Mouse (Mus musculus) forebrain, embryonic 16.5 days (tissue): ENCODE results near the gene Pogk. TPM values are rescaled to one million over a fixed set of nuclear protein-coding genes. Genes with fewer than 3 reads are reported as not detected.

Source experiments
- ATAC-seq: fragments of 200-750 bp; cut with Nextera tagmentation; 2 replicates; pipeline ENCODE4 v1.8.0; 2017; ENCODE audit warnings: mild to moderate bottlenecking, moderate library complexity
- H3K27ac ChIP-seq: fragments of 300-500 bp; sonication (generic); 2 replicates; pipeline ENCODE4 v1.5.1; 2014; ENCODE audit warnings: low read length, control low read depth
- H3K27me3 ChIP-seq: fragments of 300-500 bp; sonication (generic); replicated peaks from 2 replicates; pipeline ENCODE4 v1.6.1; 2014; ENCODE audit warnings: low read length; ENCODE audit not compliant: control insufficient read depth, insufficient read depth
- H3K36me3 ChIP-seq: fragments of 300-500 bp; sonication (generic); 2 replicates; pipeline ENCODE4 v1.6.1; 2014; ENCODE audit not compliant: control insufficient read depth, insufficient read depth
- H3K4me1 ChIP-seq: fragments of 300-500 bp; sonication (generic); replicated peaks from 2 replicates; pipeline ENCODE4 v1.6.1; 2014; ENCODE audit warnings: low read length; ENCODE audit not compliant: control insufficient read depth, insufficient read depth
- H3K4me2 ChIP-seq: fragments of 300-500 bp; sonication (generic); 2 replicates; pipeline ENCODE4 v1.6.1; 2014; ENCODE audit warnings: mild to moderate bottlenecking, low read length, control low read depth
- H3K4me3 ChIP-seq: fragments of 300-500 bp; sonication (generic); replicated peaks from 2 replicates; pipeline ENCODE4 v1.5.1; 2014; ENCODE audit warnings: mild to moderate bottlenecking, low read length, control low read depth
- H3K9ac ChIP-seq: fragments of 300-500 bp; sonication (generic); replicated peaks from 2 replicates; pipeline ENCODE4 v1.6.1; 2014; ENCODE audit warnings: low read depth, low read length, control low read depth
- H3K9me3 ChIP-seq: fragments of 300-500 bp; sonication (generic); 2 replicates; pipeline ENCODE4 v1.6.1; 2016; ENCODE audit warnings: low read length; ENCODE audit not compliant: control insufficient read depth
- WGBS: fragments of 180-500 bp; shearing (Covaris S2); extraction: QIAGEN DNeasy Blood & Tissue Kit; methylation state at CpG from one replicate; pipeline ENCODE4 v1.1.7; 2014; 5-methylcytosine and 5-hydroxymethylcytosine counted together
- polyA plus RNA-seq: library from polyadenylated mRNA; unstranded; fragments of >200 nt; fragmentation: Nextera tagmentation; extraction: Ambion mirVana; gene quantifications from 2 replicates; pipeline ENCODE4 v1.2.1, GENCODE M21; 2015

Gene Pogk
- polyA plus RNA-seq, 1 experiment from 2014 or later, result 45.3 TPM

DNA sequence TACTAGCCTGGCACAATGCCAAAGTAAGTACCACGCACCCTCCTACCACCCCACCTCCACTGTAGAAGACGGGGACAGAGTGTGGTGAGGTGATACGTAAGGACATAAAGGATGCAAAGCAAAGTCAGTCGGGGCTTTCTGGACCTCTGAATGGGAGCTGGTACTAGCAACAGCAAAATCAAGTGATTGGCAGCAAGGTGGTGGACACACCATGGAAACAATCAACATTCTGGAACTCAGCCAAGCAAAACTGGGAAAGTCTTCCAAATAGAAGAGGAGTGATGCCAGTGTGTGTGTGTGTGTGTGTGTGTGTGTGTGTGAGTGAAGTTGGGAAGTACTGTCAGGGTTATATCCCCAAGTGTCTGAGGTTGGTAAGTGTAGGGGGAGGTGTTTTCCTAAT is 7.7 kb downstream of the Pogk start:
- no peaks in the 10 kb centered on the region for H3K9me3 ChIP-seq
- no peak overlapping the region for H3K4me2 ChIP-seq
- H3K4me1 ChIP-seq, result peaks cover 6% of the 10 kb centered on the region
- no peak overlapping the region for H3K27ac ChIP-seq
- 39% methylated on average over 4 of the region's 4 CpGs for WGBS
- H3K27me3 ChIP-seq, result no peaks in the 10 kb centered on the region
- 0 out of 2 replicates have a peak, but pooled peaks have one; percentile 37 for ATAC-seq
- peaks cover 50% of the 10 kb centered on the region for H3K36me3 ChIP-seq
- H3K4me3 ChIP-seq, result no peak overlapping the region
- no peak overlapping the region for H3K9ac ChIP-seq

DNA sequence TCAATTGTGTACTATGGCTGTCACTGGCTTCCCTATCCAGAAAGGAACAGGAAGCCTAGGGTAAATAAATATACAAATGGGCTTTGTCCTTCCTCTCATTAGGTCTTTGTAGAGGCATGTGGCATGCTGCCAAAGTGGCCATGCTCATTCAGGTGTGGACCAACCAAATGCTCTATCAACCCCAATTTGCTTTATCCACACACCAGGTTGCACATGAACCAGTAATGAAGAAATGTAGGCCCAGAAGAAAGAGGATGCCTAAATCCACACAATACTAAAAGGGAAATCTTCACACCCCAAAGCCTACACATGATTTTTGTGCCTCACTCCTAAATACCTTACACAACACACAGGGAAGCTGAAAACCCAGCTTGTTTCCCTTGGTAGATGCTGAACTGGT is 8.2 kb downstream of the Pogk start:
- no peak overlapping the region for H3K27ac ChIP-seq
- H3K4me3 ChIP-seq, result no peak overlapping the region
- no peaks in the 10 kb centered on the region for H3K9me3 ChIP-seq
- H3K9ac ChIP-seq, result no peak overlapping the region
- peaks cover 49% of the 10 kb centered on the region for H3K36me3 ChIP-seq
- no peak; the same call in 1 of the 2 replicates for ATAC-seq
- no peaks in the 10 kb centered on the region for H3K27me3 ChIP-seq
- peaks cover 5% of the 10 kb centered on the region; the same call in 1 of the 2 replicates for H3K4me1 ChIP-seq
- H3K4me2 ChIP-seq, result no peak overlapping the region

DNA sequence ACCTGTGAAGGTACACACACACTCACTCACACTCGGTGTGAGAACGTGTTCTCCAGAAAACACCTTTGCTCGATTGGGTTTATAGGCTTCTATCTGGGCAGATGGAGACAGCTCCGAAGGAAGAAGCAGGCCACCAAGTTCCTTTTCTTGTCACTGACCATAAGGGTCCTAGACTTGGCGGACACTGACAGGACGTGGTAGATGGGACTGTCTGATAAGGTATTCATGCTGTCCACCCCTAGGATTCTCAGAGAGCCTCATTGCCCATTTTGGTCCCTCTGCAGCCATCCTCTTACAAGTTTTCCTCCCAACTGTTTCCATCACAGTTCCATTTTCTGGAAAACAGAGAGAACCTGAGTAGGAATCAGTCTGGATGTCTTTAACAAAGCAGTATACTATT is 13.3 kb downstream of the Pogk start:
- no peaks in the 10 kb centered on the region for H3K9me3 ChIP-seq
- no peak overlapping the region for H3K9ac ChIP-seq
- 90% methylated on average over 6 of the region's 6 CpGs for WGBS
- H3K27ac ChIP-seq, result no peak overlapping the region
- ATAC-seq, result no peak
- H3K4me1 ChIP-seq, result no peaks in the 10 kb centered on the region
- no peak overlapping the region for H3K4me3 ChIP-seq
- no peak overlapping the region for H3K4me2 ChIP-seq
- peaks cover 54% of the 10 kb centered on the region for H3K36me3 ChIP-seq
- H3K27me3 ChIP-seq, result no peaks in the 10 kb centered on the region

DNA sequence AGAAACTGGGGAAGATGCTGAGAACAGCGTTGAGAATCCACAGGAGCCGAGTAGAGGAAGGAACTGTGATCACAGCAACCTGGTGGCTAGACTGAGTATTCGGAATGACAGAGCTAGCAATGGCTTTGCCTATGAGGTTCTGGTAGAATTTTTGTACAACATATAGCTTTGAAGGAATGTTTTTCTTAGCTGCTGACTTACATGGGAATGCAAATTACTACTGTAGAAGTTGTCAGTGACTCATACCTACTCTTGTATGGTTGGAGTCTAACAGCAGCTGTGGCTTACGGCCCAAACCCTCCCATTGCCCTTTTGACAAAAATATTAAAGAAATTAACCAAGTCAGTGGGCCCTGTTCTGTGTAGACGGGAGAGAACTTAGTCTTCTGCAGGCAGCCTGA is 14.0 kb downstream of the Pogk start:
- H3K9ac ChIP-seq, result no peak overlapping the region

DNA sequence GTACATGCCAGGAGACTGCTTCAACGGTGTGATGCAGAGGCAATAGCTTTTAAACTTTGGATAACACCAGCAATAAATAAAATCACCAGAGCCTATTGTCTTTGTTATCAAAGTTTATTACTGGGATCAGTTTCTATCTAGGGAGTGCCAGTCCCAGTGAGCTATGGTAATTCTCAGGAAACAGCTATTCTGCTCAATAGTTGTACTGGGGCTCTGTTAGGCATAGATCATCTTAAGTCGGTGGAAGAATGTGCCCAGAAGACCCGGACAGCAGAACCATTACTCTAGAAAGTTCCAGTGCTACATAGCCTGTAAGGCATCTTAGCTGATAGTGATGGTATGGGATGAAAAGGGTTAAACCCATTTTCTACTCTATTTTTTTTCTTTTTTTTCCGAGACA is 14.9 kb downstream of the Pogk start:
- Histone ChIP-seq H3K4me1 (no peaks in the 10 kb centered on the region), H3K9ac (no peak overlapping the region), H3K4me2 (no peak overlapping the region), H3K4me3 (no peak overlapping the region), H3K27ac (no peak overlapping the region), H3K36me3 (peaks cover 42% of the 10 kb centered on the region), H3K27me3 (no peaks in the 10 kb centered on the region), H3K9me3 (no peaks in the 10 kb centered on the region)
- WGBS, result 74% methylated on average over 4 of the region's 4 CpGs
- ATAC-seq, result no peak

More for the DNA sequence above, 14.0 kb downstream of the Pogk start:
- 92% methylated on average over 5 of the region's 5 CpGs for WGBS
- no peaks in the 10 kb centered on the region for H3K27me3 ChIP-seq
- H3K27ac ChIP-seq, result no peak overlapping the region
- H3K9me3 ChIP-seq, result no peaks in the 10 kb centered on the region
- no peak overlapping the region for H3K4me3 ChIP-seq
- no peak for ATAC-seq
- H3K4me2 ChIP-seq, result no peak overlapping the region
- H3K4me1 ChIP-seq, result no peaks in the 10 kb centered on the region
- H3K36me3 ChIP-seq, result peaks cover 49% of the 10 kb centered on the region

DNA sequence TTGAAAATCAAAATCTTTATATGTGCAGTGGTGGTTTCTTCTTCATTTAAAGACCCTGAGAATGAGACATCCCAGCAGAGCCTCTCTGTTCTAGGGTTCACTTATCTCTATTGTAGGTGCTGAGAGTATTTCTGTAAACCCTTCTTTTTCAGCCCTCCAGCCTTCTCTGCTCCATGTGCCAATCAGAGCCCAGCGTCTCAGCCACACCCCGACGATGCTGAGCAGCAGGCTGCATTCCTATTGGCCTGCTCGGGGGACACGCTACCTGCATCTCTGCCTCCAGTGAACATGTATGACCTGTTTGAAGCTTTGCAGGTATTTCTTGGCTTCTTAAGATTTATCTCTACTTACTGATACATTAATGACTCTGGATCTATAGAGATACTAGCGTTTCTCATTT is 18.0 kb downstream of the Pogk start:
- no peak overlapping the region for H3K27ac ChIP-seq
- H3K4me1 ChIP-seq, result no peaks in the 10 kb centered on the region
- H3K36me3 ChIP-seq, result peaks cover 38% of the 10 kb centered on the region
- H3K4me2 ChIP-seq, result no peak overlapping the region
- no peaks in the 10 kb centered on the region for H3K27me3 ChIP-seq
- H3K9ac ChIP-seq, result no peak overlapping the region
- 90% methylated on average over 6 of the region's 6 CpGs for WGBS
- H3K4me3 ChIP-seq, result no peak overlapping the region
- H3K9me3 ChIP-seq, result no peaks in the 10 kb centered on the region
- no peak for ATAC-seq

DNA sequence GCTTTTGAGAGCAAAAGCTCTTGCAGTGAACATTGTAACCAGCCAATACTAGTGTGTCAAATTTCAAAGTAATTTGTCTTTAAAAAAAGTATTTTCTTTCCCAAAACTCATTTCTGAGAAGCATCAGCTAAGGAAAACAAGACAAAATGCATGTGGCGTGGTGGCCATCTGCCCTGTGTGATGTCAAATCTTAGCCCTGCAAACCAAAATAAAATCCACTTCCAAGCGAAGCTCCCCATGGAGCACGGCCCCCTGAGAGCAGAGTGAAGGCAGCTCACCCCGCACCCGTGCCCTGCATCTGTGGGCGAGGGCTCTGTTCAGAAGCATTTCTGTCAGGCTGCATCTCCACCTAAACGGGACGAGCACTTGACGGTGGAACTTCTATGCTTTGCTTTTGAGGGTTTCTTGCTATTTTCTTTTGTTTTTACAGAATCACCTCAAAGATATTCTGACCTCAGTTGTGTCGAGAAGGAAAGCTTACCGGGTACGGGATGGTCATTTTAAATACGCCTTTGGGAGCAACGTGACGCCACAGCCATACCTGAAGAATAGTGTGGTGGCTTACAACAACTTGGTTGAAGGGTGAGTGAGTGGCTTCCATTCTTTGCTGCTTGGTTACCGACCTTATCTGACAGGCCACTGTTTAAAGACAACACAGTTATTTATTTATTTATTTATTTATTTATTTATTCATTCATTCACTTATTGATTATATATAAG is 20.1 kb downstream of the Pogk start:
- no peaks in the 10 kb centered on the region for H3K9me3 ChIP-seq
- no peak overlapping the region for H3K4me3 ChIP-seq
- peaks cover 41% of the 10 kb centered on the region for H3K36me3 ChIP-seq
- no peak overlapping the region for H3K9ac ChIP-seq
- no peak for ATAC-seq
- WGBS, result 95% methylated on average over 16 of the region's 16 CpGs
- H3K27me3 ChIP-seq, result no peaks in the 10 kb centered on the region
- H3K4me1 ChIP-seq, result peaks cover 4% of the 10 kb centered on the region
- H3K4me2 ChIP-seq, result no peak overlapping the region
- no peak overlapping the region for H3K27ac ChIP-seq

DNA sequence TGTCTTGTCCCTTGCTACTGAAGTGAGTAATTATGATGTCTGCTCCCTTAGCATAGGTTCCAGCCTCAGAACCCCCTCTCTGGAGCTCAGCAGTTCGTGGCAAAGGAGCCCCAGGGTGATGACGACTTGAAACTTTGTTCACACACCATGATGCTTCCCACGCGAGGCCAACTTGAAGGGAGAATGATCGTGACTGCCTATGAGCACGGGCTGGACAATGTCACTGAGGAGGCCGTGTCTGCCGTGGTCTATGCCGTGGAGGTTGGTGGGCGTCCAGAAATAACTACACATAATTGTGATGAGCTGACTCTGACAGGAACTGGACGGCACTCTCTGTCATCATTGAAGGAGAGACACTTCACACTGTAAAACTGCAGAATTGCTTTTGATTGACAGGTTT is 21.2 kb downstream of the Pogk start:
- Histone ChIP-seq H3K4me2 (no peak overlapping the region), H3K9me3 (no peaks in the 10 kb centered on the region), H3K36me3 (peaks cover 36% of the 10 kb centered on the region), H3K4me1 (peaks cover 4% of the 10 kb centered on the region), H3K9ac (no peak overlapping the region), H3K27ac (no peak overlapping the region), H3K27me3 (no peaks in the 10 kb centered on the region), H3K4me3 (no peak overlapping the region)
- ATAC-seq, result no peak
- WGBS, result 93% methylated on average over 11 of the region's 11 CpGs

DNA sequence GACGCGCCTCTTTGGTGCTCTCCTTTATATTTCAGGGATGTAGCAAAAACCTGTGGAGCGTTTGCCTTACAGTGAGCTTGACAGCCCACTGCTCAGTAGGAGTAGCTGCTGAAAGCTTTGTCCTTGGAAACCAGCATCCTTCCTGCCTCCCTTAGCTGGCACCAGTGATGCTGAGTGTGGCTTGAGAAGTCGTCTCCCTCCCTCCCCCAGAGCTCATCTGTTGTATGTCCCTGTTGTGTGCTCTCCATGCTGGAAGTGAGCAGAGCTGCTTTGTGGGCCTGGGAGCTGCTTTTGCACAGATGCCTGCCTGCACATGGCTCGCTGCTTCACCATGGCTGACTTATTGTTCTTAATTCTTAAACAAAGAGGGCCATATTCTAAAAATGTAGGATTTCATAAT is 24.2 kb downstream of the Pogk start:
- H3K9ac ChIP-seq, result no peak overlapping the region
- no peak overlapping the region for H3K27ac ChIP-seq
- no peak overlapping the region for H3K4me2 ChIP-seq
- no peaks in the 10 kb centered on the region for H3K9me3 ChIP-seq
- no peak overlapping the region for H3K4me3 ChIP-seq
- H3K27me3 ChIP-seq, result no peaks in the 10 kb centered on the region
- H3K4me1 ChIP-seq, result peaks cover 18% of the 10 kb centered on the region
- WGBS, result 72% methylated on average over 5 of the region's 5 CpGs
- peaks cover 27% of the 10 kb centered on the region for H3K36me3 ChIP-seq
- peak; percentile 19; the same call in 1 of the 2 replicates for ATAC-seq

DNA sequence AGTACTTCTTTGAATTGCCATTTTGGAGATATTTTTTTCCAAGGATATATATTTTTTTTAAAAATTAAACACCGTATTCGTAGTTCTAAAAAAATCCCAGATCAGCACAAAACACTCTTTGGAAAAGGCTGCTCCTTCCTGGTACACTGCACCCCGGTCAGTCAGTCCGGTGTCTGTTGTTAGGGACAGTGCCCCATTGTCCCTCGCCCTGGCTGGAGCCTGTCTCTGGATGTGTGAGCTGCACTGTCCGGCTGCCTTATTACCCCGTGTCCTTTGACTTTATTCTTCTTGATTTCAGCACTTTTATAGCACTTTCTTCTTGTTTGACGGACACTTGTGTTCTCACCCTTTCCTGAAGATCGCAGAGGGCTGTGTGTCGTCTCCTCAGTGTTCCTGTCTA is 25.0 kb downstream of the Pogk start:
- Histone ChIP-seq H3K36me3 (peaks cover 24% of the 10 kb centered on the region), H3K4me3 (no peak overlapping the region), H3K4me2 (no peak overlapping the region), H3K9me3 (no peaks in the 10 kb centered on the region), H3K9ac (no peak overlapping the region), H3K27ac (no peak overlapping the region), H3K27me3 (no peaks in the 10 kb centered on the region), H3K4me1 (peaks cover 23% of the 10 kb centered on the region)
- WGBS, result 94% methylated on average over 10 of the region's 10 CpGs
- ATAC-seq, result no peak
